Mouse (Mus musculus): ENCODE data around the gene Nbeal2. TPM values are rescaled to one million over a fixed set of nuclear protein-coding genes. Genes with fewer than 3 reads are reported as not detected.

The Nbeal2 gene
- polyA plus RNA-seq, 1 experiment, result 78.9 TPM

GRCm38 (mm10) chr9:110630171-110630570 lies 23.8 kb downstream of the Nbeal2 start:
- Histone ChIP-seq H3K27ac (ENCODE audit: insufficient read depth, low read length) (no peak overlapping the region), H3K4me1 (ENCODE audit: control insufficient read depth, insufficient read depth, insufficient read length) (peaks cover under 1% of the 10 kb centered on the region; the same call in 1 of the 2 replicates), H3K36me3 (ENCODE audit: control insufficient read depth, insufficient read depth, low read length) (peaks cover 44% of the 10 kb centered on the region), H3K4me3 (ENCODE audit: extremely low read depth, insufficient read depth, insufficient read length) (no peak overlapping the region), H3K27me3 (ENCODE audit: control insufficient read depth, insufficient read depth, low read length) (no peaks in the 10 kb centered on the region)
- DNase-seq (ENCODE audit: low read depth in 1 of 2, low spot score in 2 of 2), result no peak
- 93% methylated on average over 15 of the region's 15 CpGs for WGBS
- no peak for TF ChIP-seq POLR2A (IDR thresholded peaks at IDR 0.05; ENCODE audit: low read depth, low read length)
- TF ChIP-seq CTCF (IDR thresholded peaks at IDR 0.05; ENCODE audit: extremely low read depth, insufficient read depth, insufficient read length, insufficient replicate concordance), result no peak

GRCm38 (mm10) chr9:110625350-110625908 lies 28.5 kb downstream of the Nbeal2 start:
- no peak for DNase-seq (ENCODE audit: low read depth in 1 of 2, low spot score in 2 of 2)
- Histone ChIP-seq H3K27me3 (ENCODE audit: control insufficient read depth, insufficient read depth, low read length) (no peaks in the 10 kb centered on the region), H3K36me3 (ENCODE audit: control insufficient read depth, insufficient read depth, low read length) (peaks cover 32% of the 10 kb centered on the region), H3K4me1 (ENCODE audit: control insufficient read depth, insufficient read depth, insufficient read length) (peaks cover 4% of the 10 kb centered on the region; the same call in 1 of the 2 replicates), H3K4me3 (ENCODE audit: extremely low read depth, insufficient read depth, insufficient read length) (no peak overlapping the region), H3K27ac (ENCODE audit: insufficient read depth, low read length) (no peak overlapping the region)
- WGBS, result 90% methylated on average over 11 of the region's 11 CpGs
- TF ChIP-seq CTCF (IDR thresholded peaks at IDR 0.05; ENCODE audit: extremely low read depth, insufficient read depth, insufficient read length, insufficient replicate concordance), result no peak
- no peak for TF ChIP-seq POLR2A (IDR thresholded peaks at IDR 0.05; ENCODE audit: low read depth, low read length)

DNA sequence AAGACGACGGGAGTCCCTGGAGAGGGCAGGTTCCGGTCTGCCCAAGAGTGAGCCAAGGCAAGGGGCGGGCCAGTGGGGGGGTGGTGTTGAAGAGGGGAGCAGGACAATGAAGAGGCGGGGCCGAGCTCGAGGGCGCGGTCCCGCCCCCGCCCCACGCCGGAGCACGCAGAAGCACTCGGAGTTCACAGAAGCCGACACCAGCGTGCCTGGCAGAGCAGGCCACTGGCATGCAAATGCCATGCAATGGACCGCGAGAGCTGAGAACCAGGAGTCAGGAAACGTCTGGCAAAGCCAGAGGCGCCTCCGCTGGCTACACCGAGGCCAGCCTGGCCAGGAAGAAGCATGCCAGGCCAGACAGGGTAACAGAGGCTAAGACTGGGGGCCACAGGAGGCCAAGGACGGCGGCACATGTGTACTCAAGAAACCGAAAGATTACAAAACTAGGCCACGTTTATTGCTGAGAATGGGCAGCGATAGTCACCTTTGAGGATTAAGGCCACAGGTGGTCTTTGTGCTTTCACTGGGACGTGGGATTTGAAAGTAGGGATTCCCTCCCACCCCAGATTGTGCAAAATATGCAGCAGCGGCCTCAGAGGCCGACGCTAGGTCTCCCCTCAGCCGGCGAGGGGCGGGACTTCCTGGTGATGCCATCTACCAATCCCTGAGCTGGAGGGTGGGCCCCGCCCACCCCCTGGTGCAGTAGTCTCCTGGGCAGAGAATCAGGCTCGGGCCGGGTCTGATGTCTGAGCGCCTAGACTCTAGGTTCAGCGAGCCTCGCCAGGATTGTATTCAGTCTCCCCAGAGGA lies 29.4 kb downstream of the Nbeal2 start, which contains the start of gene Nradd:
TSS of gene Nradd (minus strand) at position 92 of the 806 bp plus-strand sequence.
- H3K4me1 ChIP-seq (ENCODE audit: control insufficient read depth, insufficient read depth, insufficient read length), result peaks cover 4% of the 10 kb centered on the region; the same call in 1 of the 2 replicates
- TF ChIP-seq POLR2A (IDR thresholded peaks at IDR 0.05; ENCODE audit: low read depth, low read length), result no peak
- no peak for TF ChIP-seq CTCF (IDR thresholded peaks at IDR 0.05; ENCODE audit: extremely low read depth, insufficient read depth, insufficient read length, insufficient replicate concordance)
- DNase-seq (ENCODE audit: low read depth in 1 of 2, low spot score in 2 of 2), result peak; percentile 25 to 49
- 46% methylated on average over 41 of the region's 41 CpGs for WGBS
- peaks cover 27% of the 10 kb centered on the region for H3K36me3 ChIP-seq (ENCODE audit: control insufficient read depth, insufficient read depth, low read length)
- H3K27me3 ChIP-seq (ENCODE audit: control insufficient read depth, insufficient read depth, low read length), result no peaks in the 10 kb centered on the region
- peak within 1 kb of the TSS; percentile 30; the same call in 1 of the 2 replicates for H3K27ac ChIP-seq (ENCODE audit: insufficient read depth, low read length)
- peak within 1 kb of the TSS; percentile 53; the same call in 1 of the 2 replicates for H3K4me3 ChIP-seq (ENCODE audit: extremely low read depth, insufficient read depth, insufficient read length)

GRCm38 (mm10) chr9:110623416-110624195 lies 30.4 kb downstream of the Nbeal2 start:
- no peak for TF ChIP-seq CTCF (IDR thresholded peaks at IDR 0.05; ENCODE audit: extremely low read depth, insufficient read depth, insufficient read length, insufficient replicate concordance)
- no peak for TF ChIP-seq POLR2A (IDR thresholded peaks at IDR 0.05; ENCODE audit: low read depth, low read length)
- Histone ChIP-seq H3K4me1 (ENCODE audit: control insufficient read depth, insufficient read depth, insufficient read length) (peaks cover 4% of the 10 kb centered on the region; the same call in 1 of the 2 replicates), H3K27ac (ENCODE audit: insufficient read depth, low read length) (no peak overlapping the region), H3K36me3 (ENCODE audit: control insufficient read depth, insufficient read depth, low read length) (peaks cover 27% of the 10 kb centered on the region), H3K4me3 (ENCODE audit: extremely low read depth, insufficient read depth, insufficient read length) (no peak overlapping the region), H3K27me3 (ENCODE audit: control insufficient read depth, insufficient read depth, low read length) (no peaks in the 10 kb centered on the region)
- DNase-seq (ENCODE audit: low read depth in 1 of 2, low spot score in 2 of 2), result no peak
- WGBS, result 86% methylated on average over 8 of the region's 8 CpGs

GRCm38 (mm10) chr9:110622621-110623219 lies 31.2 kb downstream of the Nbeal2 start:
- Histone ChIP-seq H3K27me3 (ENCODE audit: control insufficient read depth, insufficient read depth, low read length) (no peaks in the 10 kb centered on the region), H3K27ac (ENCODE audit: insufficient read depth, low read length) (no peak overlapping the region), H3K4me1 (ENCODE audit: control insufficient read depth, insufficient read depth, insufficient read length) (peaks cover 4% of the 10 kb centered on the region; the same call in 1 of the 2 replicates), H3K36me3 (ENCODE audit: control insufficient read depth, insufficient read depth, low read length) (peaks cover 26% of the 10 kb centered on the region), H3K4me3 (ENCODE audit: extremely low read depth, insufficient read depth, insufficient read length) (no peak overlapping the region)
- 85% methylated on average over 12 of the region's 12 CpGs for WGBS
- TF ChIP-seq POLR2A (IDR thresholded peaks at IDR 0.05; ENCODE audit: low read depth, low read length) (no peak), CTCF (IDR thresholded peaks at IDR 0.05; ENCODE audit: extremely low read depth, insufficient read depth, insufficient read length, insufficient replicate concordance) (no peak)
- no peak for DNase-seq (ENCODE audit: low read depth in 1 of 2, low spot score in 2 of 2)

- TF ChIP-seq CTCF (IDR thresholded peaks at IDR 0.05; ENCODE audit: extremely low read depth, insufficient read depth, insufficient read length, insufficient replicate concordance) (no peak), POLR2A (IDR thresholded peaks at IDR 0.05; ENCODE audit: low read depth, low read length) (no peak)
- H3K4me3 ChIP-seq (ENCODE audit: extremely low read depth, insufficient read depth, insufficient read length), result no peak overlapping the region
- H3K36me3 ChIP-seq (ENCODE audit: control insufficient read depth, insufficient read depth, low read length), result peaks cover 26% of the 10 kb centered on the region
- H3K27me3 ChIP-seq (ENCODE audit: control insufficient read depth, insufficient read depth, low read length), result no peaks in the 10 kb centered on the region
- no peak overlapping the region for H3K27ac ChIP-seq (ENCODE audit: insufficient read depth, low read length)
- no peak for DNase-seq (ENCODE audit: low read depth in 1 of 2, low spot score in 2 of 2)
- 93% methylated on average over 7 of the region's 7 CpGs for WGBS
- H3K4me1 ChIP-seq (ENCODE audit: control insufficient read depth, insufficient read depth, insufficient read length), result peaks cover 4% of the 10 kb centered on the region; the same call in 1 of the 2 replicates
Measured at GRCm38 (mm10) chr9:110620685-110621084, 33.3 kb downstream of the Nbeal2 start.
